Mouse (Mus musculus): ENCODE results near the gene Usp10.

The Usp10 gene

GRCm38 (mm10) chr8:119909944-119910546, at the start of gene Usp10:
TSS of gene Usp10 (plus strand) at chr8:119910360.
- DNase-seq: no peak

- DNase-seq: peak; percentile 95 to 96
Measured at GRCm38 (mm10) chr8:119861706-119862389, 48.3 kb upstream of the Usp10 start, which contains the start of gene Klhl36. TSS of gene Klhl36 (plus strand) at chr8:119862266.

GRCm38 (mm10) chr8:119862390-119862734, 47.8 kb upstream of the Usp10 start:
- DNase-seq: no peak

- DNase-seq: no peak
Measured at GRCm38 (mm10) chr8:119862749-119863148, 47.4 kb upstream of the Usp10 start.

- DNase-seq: no peak
Measured at GRCm38 (mm10) chr8:119869616-119870015, 40.5 kb upstream of the Usp10 start.

- no peak for DNase-seq
Measured at GRCm38 (mm10) chr8:119873181-119873580, 37.0 kb upstream of the Usp10 start.

GRCm38 (mm10) chr8:119881301-119881700, 28.9 kb upstream of the Usp10 start:
- no peak for DNase-seq

- no peak for DNase-seq
Measured at GRCm38 (mm10) chr8:119881917-119882316, 28.2 kb upstream of the Usp10 start.

GRCm38 (mm10) chr8:119883281-119883680, 26.9 kb upstream of the Usp10 start:
- DNase-seq: no peak

GRCm38 (mm10) chr8:119885612-119886011, 24.5 kb upstream of the Usp10 start:
- no peak for DNase-seq

- peak in 1 of 2 experiments; percentile 11 for DNase-seq
Measured at GRCm38 (mm10) chr8:119887130-119887529, 23.0 kb upstream of the Usp10 start.

GRCm38 (mm10) chr8:119888012-119888411, 22.1 kb upstream of the Usp10 start:
- no peak for DNase-seq

- DNase-seq: no peak
Measured at GRCm38 (mm10) chr8:119897069-119897468, 13.1 kb upstream of the Usp10 start.

- DNase-seq: peak; percentile 16 to 39
Measured at GRCm38 (mm10) chr8:119897933-119898332, 12.2 kb upstream of the Usp10 start.

- DNase-seq: no peak
Measured at GRCm38 (mm10) chr8:119901349-119901748, 8.8 kb upstream of the Usp10 start.

GRCm38 (mm10) chr8:119901952-119902351, 8.2 kb upstream of the Usp10 start:
- DNase-seq: no peak

- no peak for DNase-seq
Measured at GRCm38 (mm10) chr8:119904323-119904911, 5.7 kb upstream of the Usp10 start.

GRCm38 (mm10) chr8:119910547-119911257, 542 bp downstream of the Usp10 start, which contains the start of gene Gm20388:
TSS of gene Gm20388 (plus strand) at chr8:119910841.
- peak; percentile 82 to 86 for DNase-seq

GRCm38 (mm10) chr8:119911258-119911962, 1.2 kb downstream of the Usp10 start:
- no peak for DNase-seq

- no peak for DNase-seq
Measured at GRCm38 (mm10) chr8:119912643-119913042, 2.5 kb downstream of the Usp10 start.

GRCm38 (mm10) chr8:119913181-119913580, 3.0 kb downstream of the Usp10 start:
- no peak for DNase-seq

GRCm38 (mm10) chr8:119914161-119914560, 4.0 kb downstream of the Usp10 start:
- no peak for DNase-seq

- DNase-seq: no peak
Measured at GRCm38 (mm10) chr8:119915298-119915697, 5.1 kb downstream of the Usp10 start.

Data from thymus, adult 18-20 months (tissue).